Mouse (Mus musculus): ENCODE measurements at regions not wholly inside any gene's neighbourhood (a gene's known extent, or its start where the extent isn't known, plus 50 kb on each side); places are given as distances from the start of the nearest gene placed in this dataset.

DNA sequence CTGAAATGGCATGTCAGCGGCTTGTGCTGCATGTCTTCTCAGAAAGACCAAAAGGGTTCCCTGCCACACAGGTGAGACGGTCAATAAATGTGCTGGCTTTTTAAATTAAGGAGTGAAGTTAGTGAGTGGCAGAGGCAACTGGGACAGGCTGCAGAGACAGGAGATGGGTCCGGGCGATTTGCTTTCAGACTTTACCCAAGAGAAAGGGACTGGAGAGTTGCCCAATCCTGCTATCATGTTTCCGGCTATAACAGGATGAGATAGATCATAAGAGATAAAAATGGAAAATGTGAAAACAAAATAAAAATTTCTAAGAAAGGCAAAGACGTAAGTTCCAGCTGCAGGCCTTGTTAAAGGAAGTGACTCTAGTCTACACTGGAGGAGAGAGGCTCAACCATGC lies 367.3 kb upstream of the Runx1 start:
- Histone ChIP-seq H3K9me3 (ENCODE audit: control insufficient read depth, low read length) (no peaks in the 10 kb centered on the region), H3K4me2 (ENCODE audit: low read depth) (no peak overlapping the region), H3K4me3 (ENCODE audit: low read depth, low read length) (no peak overlapping the region), H3K27me3 (ENCODE audit: control insufficient read depth, insufficient read depth, low read length) (no peaks in the 10 kb centered on the region), H3K9ac (ENCODE audit: low read length) (no peak overlapping the region), H3K27ac (ENCODE audit: low read depth, low read length) (no peak overlapping the region), H3K36me3 (ENCODE audit: control insufficient read depth, insufficient read depth, low read length) (no peaks in the 10 kb centered on the region), H3K4me1 (ENCODE audit: control insufficient read depth, insufficient read depth, low read length) (no peaks in the 10 kb centered on the region)
- DNase-seq (ENCODE audit: low spot score) (no peak), ATAC-seq (ENCODE audit: insufficient read depth, low FRiP score, low TSS enrichment) (no peak)
- 91% methylated on average over 6 of the region's 6 CpGs for WGBS

DNA sequence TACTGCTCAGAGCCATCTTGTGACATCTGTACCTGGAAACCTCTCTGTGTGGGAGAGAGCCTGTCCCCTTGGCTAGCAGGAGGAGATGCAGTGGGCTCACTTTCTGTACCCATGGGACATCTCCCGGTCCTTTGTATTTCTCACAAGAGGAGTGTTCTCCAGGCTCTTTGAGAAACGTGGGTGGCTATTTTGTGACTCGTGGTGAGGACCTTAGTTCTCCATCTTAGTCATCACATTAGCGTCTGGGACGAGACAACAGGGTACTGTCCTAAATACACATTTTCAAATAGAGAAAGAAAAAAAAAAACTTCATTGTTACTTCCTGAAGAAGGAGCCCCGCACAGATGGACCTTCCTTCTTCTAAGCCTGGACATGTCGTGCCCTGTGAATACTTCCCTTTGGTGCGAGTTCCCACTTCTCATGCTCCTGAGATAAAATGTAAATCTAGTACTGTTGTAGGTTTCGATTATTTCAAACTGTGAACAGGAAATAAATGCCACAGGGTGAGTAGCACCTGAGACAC lies 366.8 kb upstream of the Runx1 start:
- no peaks in the 10 kb centered on the region for H3K9me3 ChIP-seq (ENCODE audit: control insufficient read depth, low read length)
- ATAC-seq (ENCODE audit: insufficient read depth, low FRiP score, low TSS enrichment) (no peak), DNase-seq (ENCODE audit: low spot score) (no peak)
- no peaks in the 10 kb centered on the region for H3K27me3 ChIP-seq (ENCODE audit: control insufficient read depth, insufficient read depth, low read length)
- no peaks in the 10 kb centered on the region for H3K4me1 ChIP-seq (ENCODE audit: control insufficient read depth, insufficient read depth, low read length)
- no peaks in the 10 kb centered on the region for H3K36me3 ChIP-seq (ENCODE audit: control insufficient read depth, insufficient read depth, low read length)
- H3K9ac ChIP-seq (ENCODE audit: low read length): no peak overlapping the region
- H3K27ac ChIP-seq (ENCODE audit: low read depth, low read length): no peak overlapping the region
- WGBS: 86% methylated on average over 9 of the region's 9 CpGs
- no peak overlapping the region for H3K4me2 ChIP-seq (ENCODE audit: low read depth)
- H3K4me3 ChIP-seq (ENCODE audit: low read depth, low read length): no peak overlapping the region

DNA sequence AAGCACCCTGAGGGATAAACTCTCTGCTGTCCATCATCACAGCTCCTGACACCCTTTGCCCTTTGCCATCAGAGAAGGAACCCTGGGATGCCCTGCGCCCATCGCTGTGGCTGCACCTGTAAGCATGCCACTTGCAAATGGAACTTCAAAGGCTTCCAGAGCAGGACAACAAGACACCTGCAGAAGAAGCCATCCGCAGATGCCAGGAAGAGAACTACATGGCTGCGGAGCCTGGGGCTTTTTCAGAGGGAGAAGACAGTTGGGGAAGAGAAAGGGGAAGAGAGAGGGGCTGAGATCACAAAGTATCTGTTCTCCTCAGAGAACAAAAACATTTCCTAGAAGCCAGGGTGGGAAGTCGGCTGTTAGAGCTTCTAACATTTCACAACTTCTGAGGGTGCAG lies 365.2 kb upstream of the Runx1 start:
- Histone ChIP-seq H3K4me1 (ENCODE audit: control insufficient read depth, insufficient read depth, low read length) (no peaks in the 10 kb centered on the region), H3K4me2 (ENCODE audit: low read depth) (no peak overlapping the region), H3K9ac (ENCODE audit: low read length) (no peak overlapping the region), H3K9me3 (ENCODE audit: control insufficient read depth, low read length) (no peaks in the 10 kb centered on the region), H3K27me3 (ENCODE audit: control insufficient read depth, insufficient read depth, low read length) (no peaks in the 10 kb centered on the region), H3K4me3 (ENCODE audit: low read depth, low read length) (no peak overlapping the region), H3K27ac (ENCODE audit: low read depth, low read length) (no peak overlapping the region), H3K36me3 (ENCODE audit: control insufficient read depth, insufficient read depth, low read length) (no peaks in the 10 kb centered on the region)
- DNase-seq (ENCODE audit: low spot score) (no peak), ATAC-seq (ENCODE audit: insufficient read depth, low FRiP score, low TSS enrichment) (no peak)
- WGBS: 89% methylated on average over 5 of the region's 5 CpGs

DNA sequence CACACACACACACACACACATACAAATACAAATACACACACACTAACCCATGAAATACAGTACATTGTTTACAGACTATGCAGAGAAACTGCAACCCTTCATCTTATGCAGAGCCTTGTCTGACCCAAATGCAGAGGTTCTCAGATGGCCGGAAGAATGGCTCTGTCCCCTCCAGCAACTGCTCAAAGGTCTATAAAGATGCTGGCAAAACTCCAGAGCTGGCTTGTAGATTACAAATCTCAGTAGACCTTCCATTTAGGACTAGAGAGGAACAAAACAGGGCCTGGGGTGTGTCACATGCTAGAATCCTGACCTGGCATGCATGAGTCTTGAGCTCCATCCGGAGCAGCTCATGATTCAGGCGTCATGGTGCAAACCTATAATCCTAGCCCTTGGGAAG lies 364.4 kb upstream of the Runx1 start:
- no peak overlapping the region for H3K4me2 ChIP-seq (ENCODE audit: low read depth)
- no peaks in the 10 kb centered on the region for H3K36me3 ChIP-seq (ENCODE audit: control insufficient read depth, insufficient read depth, low read length)
- no peaks in the 10 kb centered on the region for H3K4me1 ChIP-seq (ENCODE audit: control insufficient read depth, insufficient read depth, low read length)
- H3K27ac ChIP-seq (ENCODE audit: low read depth, low read length): no peak overlapping the region
- 91% methylated on average over 3 of the region's 3 CpGs for WGBS
- ATAC-seq (ENCODE audit: insufficient read depth, low FRiP score, low TSS enrichment) (no peak), DNase-seq (ENCODE audit: low spot score) (no peak)
- no peaks in the 10 kb centered on the region for H3K27me3 ChIP-seq (ENCODE audit: control insufficient read depth, insufficient read depth, low read length)
- no peak overlapping the region for H3K4me3 ChIP-seq (ENCODE audit: low read depth, low read length)
- no peaks in the 10 kb centered on the region for H3K9me3 ChIP-seq (ENCODE audit: control insufficient read depth, low read length)
- H3K9ac ChIP-seq (ENCODE audit: low read length): no peak overlapping the region

DNA sequence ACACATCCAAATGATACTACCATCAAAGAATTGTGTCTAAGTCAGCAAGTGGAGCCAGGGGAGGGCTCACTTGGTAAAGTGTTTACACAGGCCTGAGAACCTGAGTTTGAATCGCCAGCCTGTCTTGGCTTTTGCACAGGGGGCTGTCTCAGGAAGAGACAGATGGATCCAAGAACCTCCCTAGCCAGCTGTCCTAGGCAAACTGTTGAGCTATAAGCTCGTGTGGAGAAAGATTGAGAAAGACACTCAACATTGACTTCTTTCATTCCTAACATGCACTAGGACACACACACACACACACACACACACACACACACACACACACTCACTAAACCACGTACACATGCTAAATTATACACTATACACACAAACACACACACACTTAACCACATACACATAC lies 363.9 kb upstream of the Runx1 start:
- 75% methylated on average over 3 of the region's 3 CpGs for WGBS
- H3K4me3 ChIP-seq (ENCODE audit: low read depth, low read length): no peak overlapping the region
- H3K4me2 ChIP-seq (ENCODE audit: low read depth): no peak overlapping the region

DNA sequence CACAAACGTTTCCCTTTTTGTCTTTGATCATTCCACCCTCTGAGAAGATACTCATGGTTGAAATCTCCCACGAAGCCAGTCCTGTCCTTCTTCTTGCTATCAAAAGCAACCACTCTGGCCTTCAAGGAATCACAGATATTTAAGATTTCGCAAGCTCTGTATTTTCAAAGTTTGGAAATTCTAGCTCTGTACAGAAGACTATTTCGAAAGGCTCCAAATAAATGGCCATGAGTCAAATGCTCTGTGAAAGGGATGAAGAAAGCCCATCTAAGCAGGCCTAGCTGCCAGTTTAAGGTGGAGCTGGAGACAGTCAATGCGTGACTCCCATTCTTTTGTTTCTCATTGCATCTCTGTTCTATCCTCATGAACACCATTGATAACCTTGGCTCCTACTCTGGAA lies 363.5 kb upstream of the Runx1 start:
- no peak for DNase-seq (ENCODE audit: low spot score)
- ATAC-seq (ENCODE audit: insufficient read depth, low FRiP score, low TSS enrichment): no peak
- Histone ChIP-seq H3K27me3 (ENCODE audit: control insufficient read depth, insufficient read depth, low read length) (no peaks in the 10 kb centered on the region), H3K9me3 (ENCODE audit: control insufficient read depth, low read length) (no peaks in the 10 kb centered on the region), H3K4me1 (ENCODE audit: control insufficient read depth, insufficient read depth, low read length) (no peaks in the 10 kb centered on the region), H3K27ac (ENCODE audit: low read depth, low read length) (no peak overlapping the region), H3K4me3 (ENCODE audit: low read depth, low read length) (no peak overlapping the region), H3K4me2 (ENCODE audit: low read depth) (no peak overlapping the region), H3K36me3 (ENCODE audit: control insufficient read depth, insufficient read depth, low read length) (no peaks in the 10 kb centered on the region), H3K9ac (ENCODE audit: low read length) (no peak overlapping the region)
- WGBS: 85% methylated on average over 5 of the region's 5 CpGs

More for the DNA sequence above, 363.9 kb upstream of the Runx1 start:
- DNase-seq (ENCODE audit: low spot score) (no peak), ATAC-seq (ENCODE audit: insufficient read depth, low FRiP score, low TSS enrichment) (no peak)
- Histone ChIP-seq H3K9ac (ENCODE audit: low read length) (no peak overlapping the region), H3K4me1 (ENCODE audit: control insufficient read depth, insufficient read depth, low read length) (no peaks in the 10 kb centered on the region), H3K27me3 (ENCODE audit: control insufficient read depth, insufficient read depth, low read length) (no peaks in the 10 kb centered on the region), H3K9me3 (ENCODE audit: control insufficient read depth, low read length) (no peaks in the 10 kb centered on the region), H3K36me3 (ENCODE audit: control insufficient read depth, insufficient read depth, low read length) (no peaks in the 10 kb centered on the region), H3K27ac (ENCODE audit: low read depth, low read length) (no peak overlapping the region)

DNA sequence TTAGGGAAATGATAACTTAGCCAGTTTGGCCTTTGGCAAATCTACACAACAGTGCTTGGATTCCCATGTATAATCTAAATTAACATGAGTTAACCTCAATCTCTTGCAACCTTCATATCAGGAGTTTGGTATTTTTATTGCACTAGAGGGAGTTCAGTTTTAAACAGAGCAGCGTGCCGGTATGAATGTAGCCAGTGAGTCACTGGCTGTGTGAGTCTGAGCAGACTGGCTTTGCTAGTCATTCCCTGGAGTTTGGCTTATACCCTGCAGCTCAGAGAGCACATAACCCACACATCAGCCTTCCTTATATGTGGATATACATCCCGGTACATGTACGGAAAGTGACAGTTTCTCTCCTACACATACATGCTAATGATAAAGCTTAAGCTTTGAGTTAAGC lies 360.6 kb upstream of the Runx1 start:
- Histone ChIP-seq H3K27ac (ENCODE audit: low read depth, low read length) (no peak overlapping the region), H3K4me3 (ENCODE audit: low read depth, low read length) (no peak overlapping the region), H3K9me3 (ENCODE audit: control insufficient read depth, low read length) (no peaks in the 10 kb centered on the region), H3K4me1 (ENCODE audit: control insufficient read depth, insufficient read depth, low read length) (no peaks in the 10 kb centered on the region), H3K36me3 (ENCODE audit: control insufficient read depth, insufficient read depth, low read length) (no peaks in the 10 kb centered on the region), H3K9ac (ENCODE audit: low read length) (no peak overlapping the region), H3K27me3 (ENCODE audit: control insufficient read depth, insufficient read depth, low read length) (no peaks in the 10 kb centered on the region), H3K4me2 (ENCODE audit: low read depth) (no peak overlapping the region)
- WGBS: 87% methylated on average over 4 of the region's 4 CpGs
- no peak for ATAC-seq (ENCODE audit: insufficient read depth, low FRiP score, low TSS enrichment)
- DNase-seq (ENCODE audit: low spot score): no peak

DNA sequence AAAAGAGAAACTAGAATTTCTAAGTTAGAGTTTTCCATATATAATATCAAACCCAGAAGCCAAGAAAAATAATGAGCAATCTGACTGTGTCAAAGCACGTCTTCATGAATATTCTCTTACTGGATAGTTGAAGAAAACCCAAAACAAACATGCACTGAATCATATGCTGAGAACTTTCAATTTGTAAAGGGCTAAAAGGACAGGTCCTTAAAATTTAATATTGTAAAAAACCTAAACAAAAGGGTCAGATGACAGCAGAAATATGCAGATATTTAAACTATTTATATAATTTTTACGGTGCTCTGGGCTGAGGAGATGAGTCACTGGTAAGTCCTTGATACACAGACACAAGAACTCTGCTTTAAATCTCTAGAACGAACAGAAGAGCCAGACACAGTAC lies 356.7 kb upstream of the Runx1 start:
- Histone ChIP-seq H3K9me3 (ENCODE audit: control insufficient read depth, low read length) (no peaks in the 10 kb centered on the region), H3K9ac (ENCODE audit: low read length) (no peak overlapping the region), H3K27me3 (ENCODE audit: control insufficient read depth, insufficient read depth, low read length) (no peaks in the 10 kb centered on the region), H3K4me1 (ENCODE audit: control insufficient read depth, insufficient read depth, low read length) (no peaks in the 10 kb centered on the region), H3K4me2 (ENCODE audit: low read depth) (no peak overlapping the region), H3K27ac (ENCODE audit: low read depth, low read length) (no peak overlapping the region), H3K4me3 (ENCODE audit: low read depth, low read length) (no peak overlapping the region), H3K36me3 (ENCODE audit: control insufficient read depth, insufficient read depth, low read length) (no peaks in the 10 kb centered on the region)
- 92% methylated on average over 3 of the region's 3 CpGs for WGBS
- ATAC-seq (ENCODE audit: insufficient read depth, low FRiP score, low TSS enrichment): no peak
- no peak for DNase-seq (ENCODE audit: low spot score)

DNA sequence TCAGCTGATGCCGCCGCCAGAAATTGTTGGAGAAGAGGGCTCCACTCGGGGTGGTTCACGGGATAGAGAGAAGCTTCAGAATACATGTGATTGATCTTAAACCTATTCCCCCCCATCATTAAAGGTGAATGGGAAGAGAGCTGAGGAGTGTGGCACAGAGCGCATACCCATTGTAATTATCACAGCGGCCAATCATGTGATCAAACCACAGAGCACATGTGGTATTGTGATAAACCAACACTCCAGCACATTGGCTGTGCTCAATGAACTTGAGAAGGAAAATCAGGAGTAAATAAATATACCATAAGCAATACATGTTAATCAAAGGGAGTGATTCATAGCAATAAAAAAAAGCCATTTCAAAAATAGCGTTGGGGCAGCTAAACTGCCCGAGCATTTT lies 355.5 kb upstream of the Runx1 start:
- DNase-seq (ENCODE audit: low spot score) (no peak), ATAC-seq (ENCODE audit: insufficient read depth, low FRiP score, low TSS enrichment) (no peak)
- Histone ChIP-seq H3K9ac (ENCODE audit: low read length) (no peak overlapping the region), H3K4me1 (ENCODE audit: control insufficient read depth, insufficient read depth, low read length) (no peaks in the 10 kb centered on the region), H3K4me2 (ENCODE audit: low read depth) (no peak overlapping the region), H3K27me3 (ENCODE audit: control insufficient read depth, insufficient read depth, low read length) (no peaks in the 10 kb centered on the region), H3K27ac (ENCODE audit: low read depth, low read length) (no peak overlapping the region), H3K9me3 (ENCODE audit: control insufficient read depth, low read length) (no peaks in the 10 kb centered on the region), H3K4me3 (ENCODE audit: low read depth, low read length) (no peak overlapping the region), H3K36me3 (ENCODE audit: control insufficient read depth, insufficient read depth, low read length) (no peaks in the 10 kb centered on the region)
- WGBS: 94% methylated on average over 8 of the region's 8 CpGs
